Mouse (Mus musculus): ENCODE measurements around the gene Prtn3. TPM values are rescaled to one million over a fixed set of nuclear protein-coding genes. Genes with fewer than 3 reads are reported as not detected.

Prtn3 gene
- polyA plus RNA-seq, 1 experiment, result 2.5 TPM

GRCm38 (mm10) chr10:79908167-79909091 is 34.2 kb downstream of the Prtn3 start, which contains the start of gene Med16:
Med16 (minus strand) TSS chr10:79908923.
- WGBS, result 1% methylated on average over 52 of the region's 52 CpGs
- no peaks in the 10 kb centered on the region for H3K27me3 ChIP-seq (ENCODE audit: control insufficient read depth, insufficient read depth, low read length)
- peak within 1 kb of the TSS; percentile 93 for H3K27ac ChIP-seq (ENCODE audit: insufficient read depth, low read length)
- H3K4me3 ChIP-seq (replicated peaks; ENCODE audit: insufficient read depth, low read depth, low read length), result peak within 1 kb of the TSS; percentile 78
- no peak for TF ChIP-seq CTCF (IDR thresholded peaks at IDR 0.05; ENCODE audit: borderline replicate concordance, insufficient read depth, low read depth, low read length)
- TF ChIP-seq POLR2A (IDR thresholded peaks at IDR 0.05; ENCODE audit: borderline replicate concordance, insufficient read depth, low read length), result peak; percentile 47; the same call in 1 of the 2 replicates
- peak; percentile 94 to 98 for DNase-seq
- H3K4me1 ChIP-seq (ENCODE audit: control insufficient read depth, insufficient read depth, low read length), result peaks cover 8% of the 10 kb centered on the region

- Histone ChIP-seq H3K4me1 (ENCODE audit: control insufficient read depth, insufficient read depth, low read length) (peaks cover 14% of the 10 kb centered on the region), H3K27ac (ENCODE audit: insufficient read depth, low read length) (peak overlapping the region; percentile 82), H3K27me3 (ENCODE audit: control insufficient read depth, insufficient read depth, low read length) (no peaks in the 10 kb centered on the region), H3K4me3 (replicated peaks; ENCODE audit: insufficient read depth, low read depth, low read length) (peak overlapping the region; percentile 78)
- peak; percentile 62 to 73 for DNase-seq
- TF ChIP-seq CTCF (IDR thresholded peaks at IDR 0.05; ENCODE audit: borderline replicate concordance, insufficient read depth, low read depth, low read length), result no peak
- TF ChIP-seq POLR2A (IDR thresholded peaks at IDR 0.05; ENCODE audit: borderline replicate concordance, insufficient read depth, low read length), result 0 out of 2 replicates have a peak, but pooled peaks have one; percentile 16
- WGBS, result 18% methylated on average over 14 of the region's 14 CpGs
Observed at GRCm38 (mm10) chr10:79909092-79909922, 35.0 kb downstream of the Prtn3 start.

GRCm38 (mm10) chr10:79910556-79910955 is 36.3 kb downstream of the Prtn3 start, which contains the start of gene Gm26602:
Gm26602 (plus strand) TSS chr10:79910856.
- H3K4me1 ChIP-seq (ENCODE audit: control insufficient read depth, insufficient read depth, low read length), result peaks cover 21% of the 10 kb centered on the region
- H3K27ac ChIP-seq (ENCODE audit: insufficient read depth, low read length), result no peak within 1 kb of the TSS; the same call in 1 of the 2 replicates
- WGBS, result 99% methylated on average over 4 of the region's 4 CpGs
- no peak within 1 kb of the TSS for H3K4me3 ChIP-seq (replicated peaks; ENCODE audit: insufficient read depth, low read depth, low read length)
- TF ChIP-seq CTCF (IDR thresholded peaks at IDR 0.05; ENCODE audit: borderline replicate concordance, insufficient read depth, low read depth, low read length) (no peak), POLR2A (IDR thresholded peaks at IDR 0.05; ENCODE audit: borderline replicate concordance, insufficient read depth, low read length) (no peak)
- no peaks in the 10 kb centered on the region for H3K27me3 ChIP-seq (ENCODE audit: control insufficient read depth, insufficient read depth, low read length)
- no peak for DNase-seq

GRCm38 (mm10) chr10:79912412-79912811 is 38.1 kb downstream of the Prtn3 start:
- no peak for DNase-seq
- no peaks in the 10 kb centered on the region for H3K27me3 ChIP-seq (ENCODE audit: control insufficient read depth, insufficient read depth, low read length)
- WGBS, result 83% methylated on average over 20 of the region's 20 CpGs
- TF ChIP-seq POLR2A (IDR thresholded peaks at IDR 0.05; ENCODE audit: borderline replicate concordance, insufficient read depth, low read length), result no peak
- no peak for TF ChIP-seq CTCF (IDR thresholded peaks at IDR 0.05; ENCODE audit: borderline replicate concordance, insufficient read depth, low read depth, low read length)
- no peak overlapping the region for H3K27ac ChIP-seq (ENCODE audit: insufficient read depth, low read length)
- H3K4me1 ChIP-seq (ENCODE audit: control insufficient read depth, insufficient read depth, low read length), result peaks cover 22% of the 10 kb centered on the region
- H3K4me3 ChIP-seq (replicated peaks; ENCODE audit: insufficient read depth, low read depth, low read length), result no peak overlapping the region

GRCm38 (mm10) chr10:79914131-79914947 is 40.1 kb downstream of the Prtn3 start:
- Histone ChIP-seq H3K27me3 (ENCODE audit: control insufficient read depth, insufficient read depth, low read length) (no peaks in the 10 kb centered on the region), H3K4me3 (replicated peaks; ENCODE audit: insufficient read depth, low read depth, low read length) (no peak overlapping the region), H3K4me1 (ENCODE audit: control insufficient read depth, insufficient read depth, low read length) (peaks cover 20% of the 10 kb centered on the region), H3K27ac (ENCODE audit: insufficient read depth, low read length) (no peak overlapping the region)
- no peak for DNase-seq
- 35% methylated on average over 11 of the region's 11 CpGs for WGBS
- TF ChIP-seq POLR2A (IDR thresholded peaks at IDR 0.05; ENCODE audit: borderline replicate concordance, insufficient read depth, low read length) (no peak), CTCF (IDR thresholded peaks at IDR 0.05; ENCODE audit: borderline replicate concordance, insufficient read depth, low read depth, low read length) (no peak)

- no peak for DNase-seq
- no peak overlapping the region for H3K27ac ChIP-seq (ENCODE audit: insufficient read depth, low read length)
- WGBS, result 28% methylated on average over 7 of the region's 7 CpGs
- peaks cover 14% of the 10 kb centered on the region for H3K4me1 ChIP-seq (ENCODE audit: control insufficient read depth, insufficient read depth, low read length)
- no peaks in the 10 kb centered on the region for H3K27me3 ChIP-seq (ENCODE audit: control insufficient read depth, insufficient read depth, low read length)
- H3K4me3 ChIP-seq (replicated peaks; ENCODE audit: insufficient read depth, low read depth, low read length), result no peak overlapping the region
- TF ChIP-seq POLR2A (IDR thresholded peaks at IDR 0.05; ENCODE audit: borderline replicate concordance, insufficient read depth, low read length) (no peak), CTCF (IDR thresholded peaks at IDR 0.05; ENCODE audit: borderline replicate concordance, insufficient read depth, low read depth, low read length) (no peak)
Observed at GRCm38 (mm10) chr10:79914948-79915596, 40.8 kb downstream of the Prtn3 start.
